ENCODE assay signal across 15 mouse cellular contexts in genomic region chr5:28709626-28710025, GRCm38 (mm10).
"Had no signal": no experiment of that assay in that cellular context is flagged by ENCODE, and none has a peak within 500 bp of the region (broad histone marks: within the 10 kb centered on the region; RNA-seq: fewer than 3 reads in every experiment).

No protein-coding gene starts in this region.

- H3K27me3 ChIP-seq: neural tube, embryonic 15.5 days; stomach, embryonic 15.5 days had no signal

- DNase-seq: retina, postnatal 1 day; right cerebral cortex, adult 18-20 months; right cerebral cortex, postnatal 14 days; right cerebral cortex, postnatal 25 days; right cerebral cortex, postnatal 4 days; spleen, adult 18-20 months; thymus, adult 18-20 months; thymus, adult 2 months; thymus, postnatal 14 days; thymus, postnatal 25 days; thymus, postnatal 36 days; thymus, postnatal 4 days had no signal

- H3K27ac ChIP-seq: neural tube, embryonic 15.5 days; stomach, embryonic 15.5 days; stomach, postnatal 0 days had no signal

- H3K4me3 ChIP-seq: neural tube, embryonic 15.5 days; stomach, embryonic 15.5 days had no signal

- H3K9ac ChIP-seq: neural tube, embryonic 15.5 days; stomach, embryonic 15.5 days had no signal

- H3K36me3 ChIP-seq: neural tube, embryonic 15.5 days; stomach, embryonic 15.5 days had no signal

- H3K4me1 ChIP-seq: neural tube, embryonic 15.5 days; stomach, embryonic 15.5 days had no signal
